Comparison of ENCODE assay signal across 8 mouse cellular contexts in the genomic region with DNA sequence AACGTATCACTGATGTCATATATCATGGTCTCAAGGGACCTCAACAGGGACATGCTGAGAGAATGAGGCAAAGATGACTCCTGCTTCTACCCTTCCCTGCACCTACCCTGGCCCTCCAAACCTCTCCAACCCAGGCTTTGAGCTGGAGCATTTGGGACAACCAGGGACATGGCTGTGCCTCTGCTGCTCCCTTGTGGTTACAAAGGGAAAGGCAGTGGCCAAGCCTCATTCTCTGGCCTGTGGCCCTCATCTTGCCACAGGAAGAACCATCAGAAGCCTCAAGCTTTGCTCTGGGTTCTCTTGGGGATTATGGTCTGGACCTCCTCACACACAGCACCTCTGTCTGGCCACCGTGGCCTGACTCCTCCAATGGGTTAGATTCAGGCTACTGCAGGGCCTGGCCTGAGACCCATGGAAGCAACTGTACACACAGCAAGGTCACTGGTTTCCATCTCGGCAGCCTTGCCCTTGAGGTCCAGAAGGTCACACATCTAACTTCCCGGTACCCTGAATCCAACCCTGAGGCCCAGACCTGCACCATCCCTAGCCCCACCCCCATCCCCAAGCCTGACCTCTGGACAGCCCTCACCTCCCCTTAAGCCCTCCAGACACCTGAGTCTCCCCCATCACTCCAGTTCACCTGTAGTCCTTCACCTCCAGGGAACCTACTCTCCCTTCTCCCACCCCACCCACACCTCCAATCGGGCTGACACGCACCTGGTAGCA. TPM values are rescaled to one million over a fixed set of nuclear protein-coding genes. Genes with fewer than 3 reads are reported as not detected.
DNase-seq lines count a peak whose midpoint lies in the region; ATAC-seq lines count a peak whose summit lies in the region.

No protein-coding gene starts in this region.

- no peaks in the 10 kb centered on the region for H3K36me3 ChIP-seq in midbrain, embryonic 11.5 days (ENCODE audit: control insufficient read depth, insufficient read depth, low read length)
- H3K36me3 ChIP-seq in midbrain, embryonic 16.5 days (ENCODE audit: control insufficient read depth, insufficient read depth, low read length) = no peaks in the 10 kb centered on the region
- H3K36me3 ChIP-seq in kidney, embryonic 14.5 days (ENCODE audit: control insufficient read depth, insufficient read depth, low read length) = no peaks in the 10 kb centered on the region
- no peaks in the 10 kb centered on the region for H3K36me3 ChIP-seq in limb, embryonic 13.5 days
- no peaks in the 10 kb centered on the region for H3K36me3 ChIP-seq in splenic B cell, adult 2 months (ENCODE audit: control insufficient read depth, insufficient read depth, low read length, poor library complexity, severe bottlenecking)

- peak; percentile 93 for DNase-seq in midbrain, embryonic 11.5 days (ENCODE audit: low spot score, missing footprints)
- peak; percentile 86 for DNase-seq in embryo, embryonic 10 days (ENCODE audit: low spot score)
- peak; percentile 43 to 72 for DNase-seq in gastrocnemius, postnatal 4 days (ENCODE audit: low spot score in 2 of 2)
- peak; percentile 74 for DNase-seq in naive thymus-derived CD4-positive, alpha-beta T cell, adult 2 months (ENCODE audit: low read depth)
- peak; percentile 71 for DNase-seq in splenic B cell, adult 2 months (ENCODE audit: low read depth, low spot score)

- H3K9me3 ChIP-seq in midbrain, embryonic 11.5 days (ENCODE audit: control insufficient read depth, low read length) = no peaks in the 10 kb centered on the region; the same call in 1 of the 2 replicates
- no peaks in the 10 kb centered on the region for H3K9me3 ChIP-seq in midbrain, embryonic 16.5 days (replicated peaks; ENCODE audit: control insufficient read depth, low read length, poor library complexity, severe bottlenecking)
- H3K9me3 ChIP-seq in kidney, embryonic 14.5 days (ENCODE audit: control insufficient read depth, low read length) = no peaks in the 10 kb centered on the region; the same call in 1 of the 2 replicates
- no peaks in the 10 kb centered on the region for H3K9me3 ChIP-seq in limb, embryonic 13.5 days

- H3K27me3 ChIP-seq in midbrain, embryonic 11.5 days (ENCODE audit: control insufficient read depth, insufficient read depth, low read length) = no peaks in the 10 kb centered on the region
- no peaks in the 10 kb centered on the region for H3K27me3 ChIP-seq in midbrain, embryonic 16.5 days (ENCODE audit: control insufficient read depth, insufficient read depth, low read depth, low read length)
- H3K27me3 ChIP-seq in kidney, embryonic 14.5 days (ENCODE audit: control insufficient read depth, insufficient read depth, low read length) = no peaks in the 10 kb centered on the region
- H3K27me3 ChIP-seq in limb, embryonic 13.5 days = no peaks in the 10 kb centered on the region
- no peaks in the 10 kb centered on the region for H3K27me3 ChIP-seq in splenic B cell, adult 2 months (ENCODE audit: control insufficient read depth, insufficient read depth, low read length, poor library complexity, severe bottlenecking)

- H3K4me3 ChIP-seq in midbrain, embryonic 11.5 days (ENCODE audit: low read depth, low read length) = no peak overlapping the region
- H3K4me3 ChIP-seq in midbrain, embryonic 16.5 days (ENCODE audit: low read depth, low read length) = no peak overlapping the region
- no peak overlapping the region for H3K4me3 ChIP-seq in kidney, embryonic 14.5 days (ENCODE audit: low read length)
- H3K4me3 ChIP-seq in limb, embryonic 13.5 days = no peak overlapping the region

- H3K27ac ChIP-seq in midbrain, embryonic 11.5 days (ENCODE audit: low read depth, low read length) = no peak overlapping the region
- H3K27ac ChIP-seq in midbrain, embryonic 16.5 days (ENCODE audit: low read length) = no peak overlapping the region
- no peak overlapping the region for H3K27ac ChIP-seq in kidney, embryonic 14.5 days (ENCODE audit: low read depth, low read length)
- no peak overlapping the region for H3K27ac ChIP-seq in limb, embryonic 13.5 days

- no peaks in the 10 kb centered on the region for H3K4me1 ChIP-seq in midbrain, embryonic 11.5 days (ENCODE audit: control insufficient read depth, insufficient read depth, low read length)
- H3K4me1 ChIP-seq in midbrain, embryonic 16.5 days (ENCODE audit: control insufficient read depth, insufficient read depth, low read length) = no peaks in the 10 kb centered on the region; the same call in 1 of the 2 replicates
- peaks cover 6% of the 10 kb centered on the region; the same call in 1 of the 2 replicates for H3K4me1 ChIP-seq in kidney, embryonic 14.5 days (ENCODE audit: control insufficient read depth, insufficient read depth, low read length)
- H3K4me1 ChIP-seq in limb, embryonic 13.5 days = no peaks in the 10 kb centered on the region

- H3K4me2 ChIP-seq in midbrain, embryonic 11.5 days = no peak overlapping the region
- H3K4me2 ChIP-seq in midbrain, embryonic 16.5 days (ENCODE audit: low read length) = no peak overlapping the region
- H3K4me2 ChIP-seq in kidney, embryonic 14.5 days (replicated peaks; ENCODE audit: low read depth, low read length) = no peak overlapping the region
- no peak overlapping the region for H3K4me2 ChIP-seq in limb, embryonic 13.5 days (replicated peaks)

- peak; percentile 35; the same call in 1 of the 2 replicates for ATAC-seq in midbrain, embryonic 11.5 days (ENCODE audit: low FRiP score)
- no peak for ATAC-seq in midbrain, embryonic 16.5 days
- ATAC-seq in kidney, embryonic 14.5 days (ENCODE audit: low FRiP score, low TSS enrichment) = peak; percentile 51; the same call in 1 of the 2 replicates
- ATAC-seq in limb, embryonic 13.5 days (ENCODE audit: low FRiP score, low read depth) = peak; percentile 69

- 61% methylated on average over 6 of the region's 6 CpGs for WGBS in midbrain, embryonic 11.5 days
- 65% methylated on average over 6 of the region's 6 CpGs for WGBS in midbrain, embryonic 16.5 days
- 68% methylated on average over 6 of the region's 6 CpGs for whole genome bisulfite sequencing in kidney, embryonic 14.5 days
- 66% methylated on average over 6 of the region's 6 CpGs for WGBS in limb, embryonic 13.5 days

- H3K9ac ChIP-seq in midbrain, embryonic 11.5 days (ENCODE audit: low read length) = no peak overlapping the region
- no peak overlapping the region for H3K9ac ChIP-seq in midbrain, embryonic 16.5 days (ENCODE audit: low read depth, low read length)
- no peak overlapping the region for H3K9ac ChIP-seq in kidney, embryonic 14.5 days (ENCODE audit: low read depth, low read length)
- H3K9ac ChIP-seq in limb, embryonic 13.5 days = no peak overlapping the region

RNA-seq across cellular contexts. Expression of gene BC017158, which starts 47.1 kb away (rescaled TPM):
- polyA plus RNA-seq in midbrain, embryonic 11.5 days (2014; fragmentation: Nextera tagmentation; extraction: Ambion mirVana) = 19.1 and 21.0 TPM in 2 replicates
- 22.9 and 25.9 TPM in 2 replicates for polyA plus RNA-seq in midbrain, embryonic 16.5 days (2015; fragmentation: Nextera tagmentation; extraction: Ambion mirVana)
- 10 to 100 TPM; 17.3 to 18.0 TPM for total RNA-seq in gastrocnemius, postnatal 4 days (2021)
- 26.9 and 32.1 TPM in 2 replicates for polyA plus RNA-seq in kidney, embryonic 14.5 days (2014; fragmentation: Nextera tagmentation; extraction: Ambion mirVana)
- 21.6 and 26.4 TPM in 2 replicates for polyA plus RNA-seq in limb, embryonic 13.5 days (2015; fragmentation: Nextera tagmentation; extraction: Ambion mirVana)
